In genomic region chr19:8815812-8816211, GRCm38 (mm10) we compare ENCODE assay signal across 12 mouse cellular contexts. TPM values are rescaled to one million over a fixed set of nuclear protein-coding genes. Genes with fewer than 3 reads are reported as not detected.
DNase-seq lines count a peak whose midpoint lies in the region; ATAC-seq and TF ChIP-seq lines count a peak whose summit lies in the region.
"Had no signal": no experiment of that assay in that cellular context is flagged by ENCODE, and none has a peak within 500 bp of the region (broad histone marks: within the 10 kb centered on the region; RNA-seq: fewer than 3 reads in every experiment).

No protein-coding gene starts in this region.

- no peak for TF ChIP-seq POLR2A in CH12.LX (IDR thresholded peaks at IDR 0.05; ENCODE audit: low read depth, low read length)

- H3K4me2 ChIP-seq in hindbrain, postnatal 0 days (ENCODE audit: low read depth, low read length), result peak overlapping the region; percentile 27; the same call in 1 of the 2 replicates
- no peak overlapping the region for H3K4me2 ChIP-seq in hindbrain, embryonic 16.5 days (ENCODE audit: low read length)
- H3K4me2 ChIP-seq in CH12.LX (ENCODE audit: insufficient read depth, low read depth, poor library complexity, severe bottlenecking), result no peak overlapping the region; the same call in 1 of the 2 replicates

- H3K4me3 ChIP-seq in hindbrain, postnatal 0 days (ENCODE audit: low read length), result no peak overlapping the region
- H3K4me3 ChIP-seq in hindbrain, embryonic 16.5 days (ENCODE audit: low read length), result no peak overlapping the region
- no peak overlapping the region for H3K4me3 ChIP-seq in CH12.LX (replicated peaks in 1 of 3; ENCODE audit: low read depth in 2 of 3, low read length in 2 of 3, poor library complexity in 1 of 3)
- H3K4me3 ChIP-seq: heart, embryonic 10.5 days had no signal

- 60% methylated on average over 11 of the region's 11 CpGs for WGBS in hindbrain, postnatal 0 days
- WGBS in hindbrain, embryonic 16.5 days, result 63% methylated on average over 11 of the region's 11 CpGs

- TF ChIP-seq EP300 in CH12.LX (IDR thresholded peaks at IDR 0.05; ENCODE audit: low read length), result no peak

- H3K27me3 ChIP-seq in hindbrain, postnatal 0 days (ENCODE audit: insufficient read depth, low read length), result no peaks in the 10 kb centered on the region
- H3K27me3 ChIP-seq in hindbrain, embryonic 16.5 days (replicated peaks; ENCODE audit: control insufficient read depth, insufficient read depth, low read length), result no peaks in the 10 kb centered on the region
- no peaks in the 10 kb centered on the region for H3K27me3 ChIP-seq in CH12.LX (replicated peaks)
- H3K27me3 ChIP-seq: limb, embryonic 12.5 days had no signal

- H3K36me3 ChIP-seq in hindbrain, postnatal 0 days (ENCODE audit: insufficient read depth, low read length), result peaks cover 13% of the 10 kb centered on the region; the same call in 1 of the 2 replicates
- peaks cover 7% of the 10 kb centered on the region; the same call in 1 of the 2 replicates for H3K36me3 ChIP-seq in hindbrain, embryonic 16.5 days (ENCODE audit: control insufficient read depth, insufficient read depth, low read length)
- H3K36me3 ChIP-seq in CH12.LX (replicated peaks in 1 of 2; ENCODE audit: control insufficient read depth in 1 of 2, insufficient read depth in 1 of 2, low read length in 1 of 2), result peaks cover 38 to 57% of the 10 kb centered on the region in 2 experiments

- in situ Hi-C loops in CH12.LX (cut with MboI; ENCODE audit: low pct_ligation_motif_present, low pct_unique_long_range_greater_than_20kb, low sequenced_read_pairs), result no loop called here

- peaks cover 17% of the 10 kb centered on the region for H3K4me1 ChIP-seq in hindbrain, postnatal 0 days (ENCODE audit: insufficient read depth, low read length)
- peaks cover 23% of the 10 kb centered on the region for H3K4me1 ChIP-seq in hindbrain, embryonic 16.5 days (ENCODE audit: control insufficient read depth, insufficient read depth, low read depth, low read length)
- H3K4me1 ChIP-seq in CH12.LX (ENCODE audit: control insufficient read depth in 1 of 2, insufficient read depth in 2 of 2), result peaks cover 10 to 34% of the 10 kb centered on the region in 2 experiments

- peak; percentile 48 for TF ChIP-seq CTCF in hindbrain, postnatal 0 days (IDR thresholded peaks at IDR 0.05; ENCODE audit: low read depth)
- TF ChIP-seq CTCF in CH12.LX (conservative IDR thresholded peaks at IDR 0.05 in 1 of 2, IDR thresholded peaks at IDR 0.05 in 1 of 2; ENCODE audit: low read depth in 2 of 2, low read length in 2 of 2), result peak in 1 of 2 experiments; percentile 47; a peak in 2 of 4 replicates

- peak; percentile 58 for DNase-seq in hindbrain, postnatal 0 days (ENCODE audit: low spot score)
- DNase-seq in CH12.LX (ENCODE audit: extremely low read depth), result no peak
- peak; percentile 55 for DNase-seq in adipocyte (ENCODE audit: low spot score)
- peak; percentile 49 for DNase-seq in kidney, postnatal 10 days
- no peak for DNase-seq in right cerebral cortex, postnatal 14 days
- no peak for DNase-seq in thymus, postnatal 25 days
- DNase-seq: adrenal gland, postnatal 25 days; thymus, postnatal 14 days had no signal

- no peak overlapping the region for H3K27ac ChIP-seq in hindbrain, postnatal 0 days
- no peak overlapping the region for H3K27ac ChIP-seq in hindbrain, embryonic 16.5 days (ENCODE audit: low read depth, low read length)
- no peak overlapping the region for H3K27ac ChIP-seq in CH12.LX (ENCODE audit: insufficient read depth, low read depth)
- H3K27ac ChIP-seq: heart, embryonic 10.5 days; limb, embryonic 12.5 days had no signal

- TF ChIP-seq RAD21 in CH12.LX (IDR thresholded peaks at IDR 0.05; ENCODE audit: low read depth, low read length), result peak; percentile 44

- no peaks in the 10 kb centered on the region for H3K9me3 ChIP-seq in hindbrain, postnatal 0 days (ENCODE audit: low read length)
- no peaks in the 10 kb centered on the region for H3K9me3 ChIP-seq in hindbrain, embryonic 16.5 days (ENCODE audit: control insufficient read depth, low read length)
- H3K9me3 ChIP-seq in CH12.LX (replicated peaks; ENCODE audit: low read length), result no peaks in the 10 kb centered on the region
- H3K9me3 ChIP-seq: G1E; heart, embryonic 10.5 days; limb, embryonic 12.5 days had no signal

- peaks cover 48% of the 10 kb centered on the region for H3K79me2 ChIP-seq in CH12.LX (replicated peaks; ENCODE audit: control insufficient read depth, extremely low read depth, insufficient read depth, poor library complexity, severe bottlenecking)

- H3K9ac ChIP-seq in hindbrain, postnatal 0 days (replicated peaks; ENCODE audit: low read length), result peak overlapping the region; percentile 19; the same call in 1 of the 2 replicates
- no peak overlapping the region for H3K9ac ChIP-seq in hindbrain, embryonic 16.5 days (ENCODE audit: low read depth, low read length)
- no peak overlapping the region for H3K9ac ChIP-seq in CH12.LX (ENCODE audit: insufficient read depth, low read depth)

- dilution Hi-C loops in CH12.LX (cut with MboI; ENCODE audit: extremely low pct_ligation_motif_present, extremely low pct_unique_long_range_greater_than_20kb, low sequenced_read_pairs), result no loop called here

- ATAC-seq in hindbrain, postnatal 0 days, result no peak
- ATAC-seq in hindbrain, embryonic 16.5 days, result no peak

TF ChIP-seq in CH12.LX, 34 proteins besides CTCF, POLR2A, EP300 and RAD21:
- TF ChIP-seq NELFE (IDR thresholded peaks at IDR 0.05; ENCODE audit: low read depth, low read length) (no peak), SMC3 (IDR thresholded peaks at IDR 0.05; ENCODE audit: low read depth, low read length) (peak; percentile 27; the same call in 1 of the 2 replicates)

RNA-seq across cellular contexts. Expression of gene Ttc9c, which starts 3.3 kb away (rescaled TPM):
- 41.0 and 55.2 TPM in 2 replicates for total RNA-seq in hindbrain, postnatal 0 days (2014; rRNA removed)
- polyA plus RNA-seq in hindbrain, postnatal 0 days (2015; fragmentation: Nextera tagmentation; extraction: Ambion mirVana), result 41.1 and 42.5 TPM in 2 replicates
- polyA plus RNA-seq in hindbrain, embryonic 16.5 days (2015; fragmentation: Nextera tagmentation; extraction: Ambion mirVana), result 51.6 and 54.3 TPM in 2 replicates
- total RNA-seq in CH12.LX (2012; rRNA removed), result 37.6 and 42.0 TPM in 2 replicates
- 56.5 and 57.2 TPM in 2 replicates for total RNA-seq in CH12.LX (2014; rRNA removed)
- 42.2 and 44.7 TPM in 2 replicates for polyA plus RNA-seq in CH12.LX (2012; ENCODE audit: insufficient read length, low read depth)

RNA-seq across cellular contexts. Expression of gene Hnrnpul2, which starts 4.0 kb away (rescaled TPM):
- 19.7 and 20.1 TPM in 2 replicates for total RNA-seq in hindbrain, postnatal 0 days (2014; rRNA removed)
- 5.6 TPM in 2 replicates for polyA plus RNA-seq in hindbrain, postnatal 0 days (2015; fragmentation: Nextera tagmentation; extraction: Ambion mirVana)
- polyA plus RNA-seq in hindbrain, embryonic 16.5 days (2015; fragmentation: Nextera tagmentation; extraction: Ambion mirVana), result 5.1 and 5.8 TPM in 2 replicates
- total RNA-seq in CH12.LX (2012; rRNA removed) (44.3 and 44.8 TPM in 2 replicates), CH12.LX (2014; rRNA removed) (17.8 and 19.7 TPM in 2 replicates)
- 81.6 and 94.1 TPM in 2 replicates for polyA plus RNA-seq in CH12.LX (2012; ENCODE audit: insufficient read length, low read depth)

RNA-seq across cellular contexts. Expression of gene Zbtb3, which starts 13.5 kb away (rescaled TPM):
- total RNA-seq in hindbrain, postnatal 0 days (2014; rRNA removed), result 5.0 and 7.5 TPM in 2 replicates
- 4.4 and 4.7 TPM in 2 replicates for polyA plus RNA-seq in hindbrain, postnatal 0 days (2015; fragmentation: Nextera tagmentation; extraction: Ambion mirVana)
- 8.0 and 8.1 TPM in 2 replicates for polyA plus RNA-seq in hindbrain, embryonic 16.5 days (2015; fragmentation: Nextera tagmentation; extraction: Ambion mirVana)
- total RNA-seq in CH12.LX (2012; rRNA removed), result 2.4 and 2.5 TPM in 2 replicates
- 1.1 and 2.2 TPM in 2 replicates for total RNA-seq in CH12.LX (2014; rRNA removed)
- polyA plus RNA-seq in CH12.LX (2012; ENCODE audit: insufficient read length, low read depth), result 1.2 and 1.3 TPM in 2 replicates

RNA-seq across cellular contexts. Expression of gene AC129217.1, which starts 13.8 kb away (rescaled TPM):
- total RNA-seq in hindbrain, postnatal 0 days (2014; rRNA removed), result not detected in 2 replicates
- not detected in 2 replicates for polyA plus RNA-seq in hindbrain, postnatal 0 days (2015; fragmentation: Nextera tagmentation; extraction: Ambion mirVana)
- polyA plus RNA-seq in hindbrain, embryonic 16.5 days (2015; fragmentation: Nextera tagmentation; extraction: Ambion mirVana), result not detected in 2 replicates
- 0.25 and 0.67 TPM in 2 replicates for total RNA-seq in CH12.LX (2012; rRNA removed)
- total RNA-seq in CH12.LX (2014; rRNA removed), result 2.1 and 5.1 TPM in 2 replicates
- 63.9 and 77.4 TPM in 2 replicates for polyA plus RNA-seq in CH12.LX (2012; ENCODE audit: insufficient read length, low read depth)
- total RNA-seq: adrenal gland, postnatal 25 days had no signal
- polyA plus RNA-seq: heart, embryonic 10.5 days; limb, embryonic 12.5 days had no signal

RNA-seq across cellular contexts. Expression of gene Polr2g, which starts 17.4 kb away (rescaled TPM):
- 52.7 and 78.3 TPM in 2 replicates for total RNA-seq in hindbrain, postnatal 0 days (2014; rRNA removed)
- 171 and 178 TPM in 2 replicates for polyA plus RNA-seq in hindbrain, postnatal 0 days (2015; fragmentation: Nextera tagmentation; extraction: Ambion mirVana)
- polyA plus RNA-seq in hindbrain, embryonic 16.5 days (2015; fragmentation: Nextera tagmentation; extraction: Ambion mirVana), result 136 and 147 TPM in 2 replicates
- total RNA-seq in CH12.LX (2012; rRNA removed), result 157 and 162 TPM in 2 replicates
- total RNA-seq in CH12.LX (2014; rRNA removed), result 173 and 182 TPM in 2 replicates
- polyA plus RNA-seq in CH12.LX (2012; ENCODE audit: insufficient read length, low read depth), result 138 and 148 TPM in 2 replicates

Comparison
In these comparisons a context has a peak if more than half of its experiments do, and no peak if none do; other contexts are left out.
1. DNase-seq: peak in hindbrain, postnatal 0 days (single experiment), adipocyte (single experiment) and kidney, postnatal 10 days (single experiment); none in CH12.LX (single experiment), right cerebral cortex, postnatal 14 days (single experiment) and thymus, postnatal 25 days (single experiment).
2. RNA of gene Hnrnpul2, which starts 4.0 kb away (polyA plus RNA-seq): 81.6 to 94.1 TPM in CH12.LX; 5.1 to 5.8 TPM in hindbrain, embryonic 16.5 days and 5.6 TPM in hindbrain, postnatal 0 days; every median in the first group is over 10 times any median in the second.